Mouse (Mus musculus) skeletal muscle tissue, postnatal 0 days (tissue): ENCODE results near the gene Speer4f2. TPM values are rescaled to one million over a fixed set of nuclear protein-coding genes. Genes with fewer than 3 reads are reported as not detected.

Experiments
- polyA plus RNA-seq: library from polyadenylated mRNA; unstranded; fragments of >200 nt; fragmentation: Nextera tagmentation; extraction: Ambion mirVana; gene quantifications from 2 replicates; pipeline ENCODE4 v1.2.1, GENCODE M21; 2015

Speer4f2 gene
- polyA plus RNA-seq = not detected in 2 replicates

DNA sequence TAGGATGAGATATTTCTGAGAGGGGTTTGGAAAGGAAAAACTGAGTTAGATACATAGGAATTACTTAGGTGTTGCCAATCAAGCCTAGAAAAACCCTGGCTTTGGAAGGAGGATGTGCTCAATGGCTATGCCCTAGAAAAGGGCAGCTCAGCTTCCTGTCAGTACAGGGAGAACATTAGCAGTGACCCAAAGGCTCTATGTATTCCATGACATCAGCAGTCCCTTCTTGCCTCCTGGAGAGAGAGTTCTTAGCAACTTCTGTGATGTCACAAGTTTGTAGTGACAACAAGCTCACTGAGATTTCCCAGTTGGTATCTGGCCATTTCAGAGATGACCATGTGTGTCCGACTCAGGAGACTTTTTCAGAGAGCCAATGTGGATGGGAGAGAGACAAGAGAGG, at the start of gene Speer4f2:
Gene Speer4f2 (plus strand): TSS at position 301 of the 400 bp plus-strand sequence.

Other genes starting within 250 kb of the Speer4f2 start
- gene Speer4f1, start 102.9 kb downstream of the Speer4f2 start, polyA plus RNA-seq = not detected in 2 replicates
- gene Sema3c, start 201.1 kb downstream of the Speer4f2 start, polyA plus RNA-seq = 46.4 and 47.6 TPM in 2 replicates